Mouse (Mus musculus) stomach, postnatal 0 days (tissue): ENCODE results near the gene Gsg1l. TPM values are rescaled to one million over a fixed set of nuclear protein-coding genes. Genes with fewer than 3 reads are reported as not detected.

Experiments
- ATAC-seq: fragments of 200-750 bp; cut with Nextera tagmentation; 2 replicates; pipeline ENCODE4 v1.8.0; 2017; ENCODE audit not compliant: low FRiP score, low TSS enrichment
- DNase-seq: peaks from one replicate; pipeline ENCODE4 v3.0.0-alpha.2; 2016; ENCODE audit warnings: low spot score
- H3K27ac ChIP-seq: fragments of 300-500 bp; sonication (generic); replicated peaks from 2 replicates; pipeline ENCODE4 v1.5.1; 2014; ENCODE audit warnings: mild to moderate bottlenecking, control low read depth
- H3K27me3 ChIP-seq: fragments of 300-500 bp; sonication (generic); 2 replicates; pipeline ENCODE4 v1.6.1; 2014; ENCODE audit warnings: low read length; ENCODE audit not compliant: control insufficient read depth, insufficient read depth
- H3K36me3 ChIP-seq: fragments of 300-500 bp; sonication (generic); 2 replicates; pipeline ENCODE4 v1.6.1; 2014; ENCODE audit warnings: low read length, mixed read lengths; ENCODE audit not compliant: control insufficient read depth, insufficient read depth
- H3K4me1 ChIP-seq: fragments of 300-500 bp; sonication (generic); replicated peaks from 2 replicates; pipeline ENCODE4 v1.6.1; 2014; ENCODE audit warnings: antibody characterized with exemption; ENCODE audit not compliant: control insufficient read depth, insufficient read depth
- H3K4me2 ChIP-seq: fragments of 300-500 bp; sonication (generic); replicated peaks from 2 replicates; pipeline ENCODE4 v1.6.1; 2014; ENCODE audit warnings: low read depth, mild to moderate bottlenecking, control low read depth, moderate library complexity
- H3K4me3 ChIP-seq: fragments of 300-500 bp; sonication (generic); 2 replicates; pipeline ENCODE4 v1.5.1; 2014; ENCODE audit warnings: low read depth, low read length, control low read depth
- H3K9ac ChIP-seq: fragments of 300-500 bp; sonication (generic); 2 replicates; pipeline ENCODE4 v1.6.1; 2014; ENCODE audit warnings: mild to moderate bottlenecking, low read length, control low read depth, mixed read lengths
- H3K9me3 ChIP-seq: fragments of 300-500 bp; sonication (generic); 2 replicates; pipeline ENCODE4 v1.6.1; 2016; ENCODE audit warnings: low read length; ENCODE audit not compliant: control insufficient read depth
- CTCF ChIP-seq: IDR thresholded peaks from 2 replicates; pipeline ENCODE4 v1.5.1; 2016; ENCODE audit warnings: antibody characterized with exemption, low read depth, mild to moderate bottlenecking, moderate library complexity
- EP300 ChIP-seq: optimal IDR thresholded peaks from 2 replicates; pipeline ENCODE3; 2016; ENCODE audit warnings: antibody characterized with exemption
- WGBS: fragments of 180-500 bp; shearing (Covaris S2); extraction: QIAGEN DNeasy Blood & Tissue Kit; methylation state at CpG from one replicate; pipeline ENCODE4 v1.1.7; 2014; 5-methylcytosine and 5-hydroxymethylcytosine counted together
- polyA plus RNA-seq: library from polyadenylated mRNA; unstranded; fragments of >200 nt; fragmentation: Nextera tagmentation; extraction: Ambion mirVana; gene quantifications from 2 replicates; pipeline ENCODE4 v1.2.1, GENCODE M21; 2015

Gsg1l gene
- polyA plus RNA-seq, 1 experiment from 2014 or later: 0.67 TPM

DNA sequence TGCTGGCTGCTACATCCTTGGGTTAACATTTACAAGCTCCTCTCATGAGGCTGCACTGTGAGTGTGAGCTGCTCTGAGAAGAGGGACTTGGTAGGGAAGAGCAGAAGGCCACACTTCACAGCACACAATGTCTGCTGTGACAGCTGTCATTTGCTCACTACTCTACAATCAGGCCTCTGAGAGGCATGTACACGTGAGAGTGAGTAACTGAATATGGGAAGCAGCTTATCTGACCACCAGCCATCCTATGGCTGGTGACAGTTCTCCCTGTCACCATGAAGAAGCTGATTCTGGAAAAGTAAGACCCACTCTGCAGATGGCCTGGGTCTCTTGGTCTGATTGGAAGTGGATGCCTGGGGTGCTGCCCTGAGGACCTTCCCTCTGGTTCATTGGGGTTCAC, 249.4 kb downstream of the Gsg1l start:
- Histone ChIP-seq H3K36me3 (no peaks in the 10 kb centered on the region; the same call in 1 of the 2 replicates), H3K9me3 (no peaks in the 10 kb centered on the region), H3K4me1 (peaks cover 2% of the 10 kb centered on the region; the same call in 1 of the 2 replicates), H3K4me2 (no peak overlapping the region), H3K9ac (no peak overlapping the region), H3K4me3 (no peak overlapping the region), H3K27ac (no peak overlapping the region), H3K27me3 (no peaks in the 10 kb centered on the region)
- TF ChIP-seq CTCF (no peak), EP300 (no peak)
- DNase-seq (no peak), ATAC-seq (no peak)
- WGBS: 64% methylated on average over 1 of the region's 1 CpGs

DNA sequence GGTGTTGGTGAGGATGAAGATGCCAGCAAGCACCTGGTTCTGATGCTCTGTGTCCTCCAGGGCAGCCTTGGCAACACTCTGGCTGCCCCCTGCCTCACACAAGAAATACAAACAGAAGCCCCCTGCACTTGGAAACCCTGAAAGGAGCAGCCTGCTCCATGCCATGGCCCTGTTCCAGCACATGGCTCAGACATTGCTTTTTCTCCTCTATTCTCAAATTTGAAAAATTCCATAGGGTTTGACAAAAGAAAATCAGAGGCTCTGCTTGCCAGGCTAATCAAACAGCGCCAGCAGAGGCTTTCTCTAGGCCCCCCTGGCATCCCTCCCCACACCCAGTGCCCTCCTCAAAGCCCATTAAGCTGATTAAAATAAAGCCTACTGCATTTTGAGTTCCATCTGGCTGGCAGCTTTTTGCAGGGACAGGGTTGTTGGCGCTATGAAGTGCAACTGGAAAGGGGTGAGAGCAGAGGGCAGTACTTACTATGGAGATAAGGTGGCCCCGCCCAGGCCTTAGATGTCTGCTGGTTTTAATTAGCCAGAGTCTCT, 253.0 kb downstream of the Gsg1l start:
- no peaks in the 10 kb centered on the region for H3K27me3 ChIP-seq
- 57% methylated on average over 3 of the region's 3 CpGs for WGBS
- no peak for DNase-seq
- TF ChIP-seq EP300: no peak
- no peak for TF ChIP-seq CTCF
- no peak overlapping the region for H3K9ac ChIP-seq
- H3K4me1 ChIP-seq: peaks cover 4% of the 10 kb centered on the region; the same call in 1 of the 2 replicates
- no peaks in the 10 kb centered on the region for H3K9me3 ChIP-seq
- no peak for ATAC-seq
- H3K27ac ChIP-seq: no peak overlapping the region
- H3K36me3 ChIP-seq: no peaks in the 10 kb centered on the region; the same call in 1 of the 2 replicates
- H3K4me2 ChIP-seq: no peak overlapping the region
- no peak overlapping the region for H3K4me3 ChIP-seq

DNA sequence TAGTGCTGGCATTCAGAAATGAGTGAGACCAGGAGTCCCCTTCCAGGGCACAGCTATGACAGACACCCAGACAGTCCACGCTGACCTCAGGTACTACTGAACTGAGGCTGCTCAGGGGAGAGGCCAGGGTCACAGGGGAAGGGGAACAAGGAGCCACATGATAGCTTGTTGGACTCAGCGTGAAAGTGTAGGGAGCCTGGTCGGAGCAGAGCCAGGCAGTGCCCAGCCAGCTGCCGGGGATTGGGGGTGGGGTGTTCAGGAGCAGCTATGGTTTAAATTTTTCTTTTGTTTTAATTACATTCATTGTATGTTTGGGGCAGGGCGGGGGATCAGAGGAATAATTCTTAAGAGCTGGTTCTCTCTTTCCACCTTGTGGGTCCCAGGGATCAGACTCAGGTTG, 253.7 kb downstream of the Gsg1l start:
- H3K4me3 ChIP-seq: no peak overlapping the region

More for the DNA sequence above, 253.7 kb downstream of the Gsg1l start:
- Histone ChIP-seq H3K9ac (no peak overlapping the region), H3K27me3 (no peaks in the 10 kb centered on the region), H3K4me2 (no peak overlapping the region), H3K9me3 (no peaks in the 10 kb centered on the region), H3K4me1 (peaks cover 4% of the 10 kb centered on the region; the same call in 1 of the 2 replicates), H3K27ac (no peak overlapping the region), H3K36me3 (no peaks in the 10 kb centered on the region; the same call in 1 of the 2 replicates)
- WGBS: 78% methylated on average over 5 of the region's 5 CpGs
- DNase-seq (no peak), ATAC-seq (no peak)
- no peak for TF ChIP-seq CTCF
- no peak for TF ChIP-seq EP300

Other genes starting within 250 kb of the Gsg1l start
- gene Xpo6, start 118.1 kb upstream of the Gsg1l start, polyA plus RNA-seq: 19.3 and 19.7 TPM in 2 replicates
- 4.0 and 5.3 TPM in 2 replicates for gene Sbk1, start 190.2 kb upstream of the Gsg1l start, polyA plus RNA-seq